Mouse (Mus musculus) right cerebral cortex, postnatal 10 days (tissue): Measurements from ENCODE around the gene Lcn6.
"Not testable (repeated sequence)": the region's sequence is repeated elsewhere in the genome, so short reads cannot be mapped to it uniquely, and the experiment has no call there.

Experiments used
- DNase-seq, 2 experiments: peaks; one replicate each; pipeline ENCODE4 v3.0.0; 2021; ENCODE audit warnings: low spot score in 2 of 2

Gene Lcn6

GRCm38 (mm10) chr2:25701001-25701400, 24.4 kb downstream of the Lcn6 start:
- DNase-seq, result no peak

- DNase-seq, result no peak
Observed at GRCm38 (mm10) chr2:25703706-25704105, 27.1 kb downstream of the Lcn6 start.

DNA sequence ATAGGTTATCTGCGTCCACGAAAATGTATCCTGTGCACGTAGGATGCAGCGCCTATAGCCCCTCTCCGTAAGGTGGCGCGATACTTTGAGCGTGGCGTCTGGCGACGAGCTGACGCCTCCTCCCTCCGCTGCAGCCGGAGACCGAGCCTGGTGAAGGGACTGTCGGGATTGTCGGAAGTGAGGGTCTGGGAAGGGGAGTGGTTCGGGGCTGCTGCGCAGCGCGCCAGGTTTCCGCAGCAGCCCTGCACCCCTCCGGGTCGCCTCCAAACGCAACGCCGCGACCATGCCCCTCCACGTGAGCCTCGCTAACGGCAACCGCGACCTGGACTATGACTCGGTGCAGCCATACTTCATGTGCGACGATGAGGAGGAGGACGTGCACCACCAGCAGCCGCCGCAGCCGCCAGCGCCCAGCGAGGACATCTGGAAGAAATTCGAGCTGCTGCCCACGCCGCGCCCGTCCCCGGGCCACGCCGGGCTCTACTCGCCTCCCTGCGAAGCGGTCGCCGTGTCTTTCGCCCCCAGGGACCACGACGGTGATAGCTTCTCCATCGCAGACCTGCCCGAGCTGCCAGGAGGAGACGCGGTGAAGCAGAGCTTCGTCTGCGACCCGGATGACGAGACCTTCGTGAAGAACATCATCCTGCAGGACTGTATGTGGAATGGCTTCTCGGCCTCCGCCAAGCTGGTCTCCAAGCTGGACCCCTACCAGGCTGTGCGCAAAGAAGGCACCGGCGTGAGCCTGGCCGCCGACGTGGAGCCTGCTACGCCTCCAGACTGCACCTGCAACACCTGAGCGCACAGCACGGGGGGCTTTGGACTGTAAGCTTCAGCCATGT, 30.3 kb downstream of the Lcn6 start, which contains the start of gene Bmyc:
TSS of gene Bmyc (plus strand) at position 97 of the 839 bp plus-strand sequence.
- peak; percentile 94 for DNase-seq

GRCm38 (mm10) chr2:25708121-25708520, 31.5 kb downstream of the Lcn6 start:
- DNase-seq, result peak; percentile 64 to 72

- DNase-seq, result not testable (repeated sequence)
Observed at GRCm38 (mm10) chr2:25709056-25709455, 32.5 kb downstream of the Lcn6 start.

DNA sequence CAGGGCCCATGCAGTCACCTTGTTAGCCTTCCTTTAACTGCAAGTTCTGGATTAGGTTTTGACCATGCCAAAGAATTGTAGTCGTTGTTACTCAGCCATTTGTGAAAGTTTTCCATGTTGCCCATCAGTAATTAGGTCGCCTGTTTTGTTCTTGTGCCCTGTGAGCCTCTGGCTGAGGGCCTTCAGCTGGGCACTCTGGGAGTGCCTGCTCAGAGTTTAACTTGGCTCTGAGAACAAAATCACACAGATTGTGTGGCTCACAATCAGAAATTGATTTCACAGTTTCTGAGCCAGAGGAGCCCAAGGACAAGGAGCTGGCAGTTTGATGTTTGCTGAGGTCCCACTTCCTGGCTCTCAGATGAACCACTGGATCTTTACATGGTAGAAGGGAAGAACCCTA, 33.2 kb downstream of the Lcn6 start:
- not testable (repeated sequence) for DNase-seq

GRCm38 (mm10) chr2:25711641-25712040, 35.1 kb downstream of the Lcn6 start:
- not testable (repeated sequence) for DNase-seq

GRCm38 (mm10) chr2:25717222-25717621, 40.6 kb downstream of the Lcn6 start:
- no peak for DNase-seq
